Mouse (Mus musculus) neural tube, embryonic 13.5 days (tissue): Measurements from ENCODE around the gene Sfn. TPM values are rescaled to one million over a fixed set of nuclear protein-coding genes. Genes with fewer than 3 reads are reported as not detected.
A peak's percentile ranks its signal among the peaks of the same experiment; 100 is the strongest.
"Not testable (repeated sequence)": the region's sequence is repeated elsewhere in the genome, so short reads cannot be mapped to it uniquely, and the experiment has no call there.

Experiments used
- ATAC-seq: fragments of 200-750 bp; cut with Nextera tagmentation; 2 replicates; pipeline ENCODE4 v1.8.0; 2017; ENCODE audit warnings: low read depth, mild to moderate bottlenecking, moderate TSS enrichment, moderate library complexity
- H3K27ac ChIP-seq: fragments of 300-500 bp; sonication (generic); replicated peaks from 2 replicates; pipeline ENCODE4 v1.5.1; 2015; ENCODE audit warnings: moderate library complexity, mild to moderate bottlenecking, inconsistent platforms
- H3K27me3 ChIP-seq: fragments of 300-500 bp; sonication (generic); 2 replicates; pipeline ENCODE4 v1.6.1; 2015; ENCODE audit warnings: mild to moderate bottlenecking, inconsistent platforms
- H3K36me3 ChIP-seq: fragments of 300-500 bp; sonication (generic); 2 replicates; pipeline ENCODE4 v1.6.1; 2015; ENCODE audit warnings: mild to moderate bottlenecking, inconsistent platforms
- H3K4me1 ChIP-seq: fragments of 300-500 bp; sonication (generic); replicated peaks from 2 replicates; pipeline ENCODE4 v1.6.1; 2015; ENCODE audit warnings: inconsistent platforms
- H3K4me2 ChIP-seq: fragments of 300-500 bp; sonication (generic); 2 replicates; pipeline ENCODE4 v1.6.1; 2015; ENCODE audit warnings: inconsistent platforms, mild to moderate bottlenecking, moderate library complexity
- H3K4me3 ChIP-seq: fragments of 300-500 bp; sonication (generic); 2 replicates; pipeline ENCODE4 v1.5.1; 2015; ENCODE audit warnings: mild to moderate bottlenecking, inconsistent platforms
- H3K9ac ChIP-seq: fragments of 300-500 bp; sonication (generic); 2 replicates; pipeline ENCODE4 v1.6.1; 2015; ENCODE audit warnings: moderate library complexity, mild to moderate bottlenecking, inconsistent platforms
- H3K9me3 ChIP-seq: fragments of 300-500 bp; sonication (generic); 2 replicates; pipeline ENCODE4 v1.6.1; 2016; ENCODE audit warnings: inconsistent platforms
- WGBS: fragments of 180-500 bp; shearing (Covaris S2); methylation state at CpG from one replicate; pipeline ENCODE4 v1.1.7; 2015; 5-methylcytosine and 5-hydroxymethylcytosine counted together
- polyA plus RNA-seq: library from polyadenylated mRNA; unstranded; fragments of >200 nt; fragmentation: Nextera tagmentation; extraction: Ambion mirVana; gene quantifications from 2 replicates; pipeline ENCODE4 v1.2.1, GENCODE M21; 2015

Sfn gene
- polyA plus RNA-seq = 1.0 and 3.3 TPM in 2 replicates

DNA sequence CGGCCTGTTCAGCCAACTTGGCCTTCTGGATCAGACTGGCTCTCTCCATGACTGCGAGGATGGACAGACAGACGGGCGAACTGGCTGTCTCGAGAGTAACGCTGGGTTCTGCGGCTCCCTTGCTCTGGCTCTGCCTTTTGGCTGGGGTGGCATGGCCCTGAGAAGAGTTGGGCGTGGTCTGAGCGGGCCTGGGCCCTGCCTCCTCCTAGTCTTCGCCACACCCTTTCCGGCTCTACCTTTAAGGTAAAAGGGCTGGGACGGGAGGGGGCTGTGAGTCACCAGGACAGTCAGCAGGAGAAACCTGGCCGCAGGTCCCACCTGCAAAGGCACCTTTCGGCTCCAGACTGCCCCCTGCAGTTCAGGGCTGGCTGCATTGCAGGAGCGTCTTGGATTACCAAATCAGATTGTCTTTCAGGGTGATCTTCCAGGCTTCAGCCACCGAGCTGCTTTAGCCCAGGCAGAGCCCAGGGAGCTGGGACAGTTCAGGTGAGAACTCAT, at the start of gene Sfn:
Sfn (minus strand) TSS at position 448 of the 498 bp plus-strand sequence.
- Histone ChIP-seq H3K27me3 (peaks cover 69% of the 10 kb centered on the region), H3K36me3 (peaks cover 32% of the 10 kb centered on the region), H3K4me1 (peaks cover 18% of the 10 kb centered on the region), H3K4me3 (no peak within 1 kb of the TSS), H3K9me3 (no peaks in the 10 kb centered on the region), H3K9ac (no peak within 1 kb of the TSS), H3K27ac (no peak within 1 kb of the TSS), H3K4me2 (peak within 1 kb of the TSS; percentile 12; the same call in 1 of the 2 replicates)
- WGBS = under 1% methylated on average over 16 of the region's 16 CpGs
- ATAC-seq = no peak

DNA sequence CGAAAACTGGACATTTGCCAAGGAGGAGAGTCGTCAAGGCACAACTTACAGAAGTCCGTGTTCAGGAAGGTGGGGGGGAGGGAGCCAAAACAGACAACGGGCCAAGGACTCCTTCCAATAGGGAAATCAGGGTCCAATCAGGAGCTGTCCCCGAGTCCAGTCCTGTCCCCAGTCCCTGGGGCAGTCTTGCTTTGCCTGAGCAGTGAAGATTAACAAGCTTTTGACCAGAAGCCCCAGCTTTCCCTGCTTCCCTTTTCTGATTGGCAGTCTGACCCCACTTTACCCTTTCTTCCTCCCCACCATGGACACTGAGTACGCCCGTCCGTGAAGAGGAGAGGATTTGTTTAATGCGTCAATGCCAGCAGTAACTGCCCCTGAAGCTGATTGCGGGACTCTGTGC, 49.5 kb upstream of the Sfn start:
- Histone ChIP-seq H3K4me2 (no peak overlapping the region), H3K9me3 (no peaks in the 10 kb centered on the region), H3K9ac (no peak overlapping the region), H3K4me1 (0 out of 2 replicates have a peak, but pooled peaks cover 5% of the 10 kb centered on the region), H3K4me3 (no peak overlapping the region), H3K27ac (no peak overlapping the region), H3K27me3 (no peaks in the 10 kb centered on the region), H3K36me3 (no peaks in the 10 kb centered on the region)
- WGBS = 60% methylated on average over 10 of the region's 10 CpGs
- no peak for ATAC-seq

DNA sequence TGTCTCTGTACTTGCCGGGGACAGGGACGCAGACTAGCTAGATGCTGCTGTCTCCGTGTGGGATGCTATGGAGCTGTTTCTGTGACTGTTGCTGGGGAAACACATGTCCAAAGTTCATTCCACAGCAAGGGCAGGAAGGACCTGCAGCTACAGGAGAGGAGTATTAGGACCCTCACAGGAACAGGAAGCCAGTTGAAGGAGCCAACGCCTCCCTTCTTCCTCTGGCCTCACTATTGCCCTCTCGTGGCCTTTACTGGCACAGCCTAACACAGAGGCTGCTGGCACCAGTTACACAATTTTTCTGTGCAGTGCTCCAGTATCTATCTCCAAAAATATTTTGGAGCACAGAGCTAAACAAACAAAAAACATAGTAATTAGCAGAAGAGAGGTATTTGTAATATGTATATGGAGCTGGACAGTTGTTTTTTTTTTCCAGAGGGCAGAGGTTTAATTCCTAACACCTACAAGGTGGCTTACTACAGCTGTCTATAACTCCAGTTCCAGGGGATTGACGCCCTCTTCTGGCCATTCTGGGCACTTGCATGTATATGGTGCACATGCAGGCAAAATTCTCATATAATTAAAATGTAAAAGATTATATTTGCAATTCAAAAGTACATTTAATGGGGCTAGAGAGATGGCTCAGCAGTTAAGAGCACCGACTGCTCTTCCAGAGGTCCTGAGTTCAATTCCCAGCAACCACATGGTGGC, 48.2 kb upstream of the Sfn start, which contains the start of gene Zdhhc18:
Zdhhc18 (minus strand) TSS at position 166 of the 711 bp plus-strand sequence.
- no peaks in the 10 kb centered on the region for H3K9me3 ChIP-seq
- H3K9ac ChIP-seq = peak within 1 kb of the TSS; percentile 34; the same call in 1 of the 2 replicates
- H3K36me3 ChIP-seq = no peaks in the 10 kb centered on the region
- no peaks in the 10 kb centered on the region for H3K27me3 ChIP-seq
- H3K4me3 ChIP-seq = peak within 1 kb of the TSS; percentile 18; the same call in 1 of the 2 replicates
- H3K27ac ChIP-seq = 0 out of 2 replicates have a peak within 1 kb of the TSS, but pooled peaks have one; percentile 46
- H3K4me1 ChIP-seq = no peaks in the 10 kb centered on the region
- H3K4me2 ChIP-seq = peak within 1 kb of the TSS; percentile 42
- WGBS = 42% methylated on average over 7 of the region's 7 CpGs
- peak; percentile 67; the same call in 1 of the 2 replicates for ATAC-seq

DNA sequence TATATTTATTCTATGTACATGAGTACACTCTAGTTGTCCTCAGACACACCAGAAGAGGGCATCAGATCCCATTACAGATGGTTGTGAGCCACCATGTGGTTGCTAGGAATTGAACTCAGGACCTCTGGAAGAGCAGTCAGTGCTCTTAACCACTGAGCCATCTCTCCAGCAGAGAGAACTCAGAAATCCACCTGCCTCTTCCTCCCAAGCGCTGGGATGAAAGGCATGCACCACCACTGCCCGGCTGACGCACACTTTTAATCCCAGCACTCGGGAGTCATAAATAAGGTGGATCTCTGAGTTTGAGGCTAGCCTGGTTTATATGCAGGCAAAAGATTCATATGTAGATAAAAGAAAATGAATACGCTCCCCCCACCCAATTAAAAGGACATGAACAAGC, 47.5 kb upstream of the Sfn start:
- peak overlapping the region; percentile 42 for H3K4me2 ChIP-seq
- not testable (repeated sequence) for H3K27ac ChIP-seq, ATAC-seq, H3K36me3 ChIP-seq, H3K4me3 ChIP-seq, H3K27me3 ChIP-seq, H3K4me1 ChIP-seq, H3K9me3 ChIP-seq
- H3K9ac ChIP-seq = peak overlapping the region; percentile 34; the same call in 1 of the 2 replicates
- 84% methylated on average over 5 of the region's 5 CpGs for WGBS

DNA sequence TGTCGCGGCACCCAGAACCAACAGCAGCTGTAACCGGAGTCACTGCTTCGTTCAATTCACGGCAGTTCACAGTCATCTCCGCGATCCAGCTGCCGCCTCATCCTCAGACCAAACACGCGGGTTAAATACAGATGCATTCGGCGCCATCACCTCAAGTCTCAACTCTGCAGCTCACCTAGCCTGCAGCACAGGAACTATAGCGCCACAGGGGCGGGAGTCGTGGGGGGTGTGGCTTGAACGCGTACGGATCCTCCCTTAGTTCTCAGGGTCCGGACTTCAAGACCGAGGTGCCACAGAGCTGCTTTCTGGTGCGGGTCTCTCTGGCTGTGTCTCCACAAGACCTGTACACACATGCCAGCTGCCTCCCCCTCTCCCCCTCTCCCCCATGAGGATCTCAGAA, 43.7 kb upstream of the Sfn start:
- no peaks in the 10 kb centered on the region for H3K4me1 ChIP-seq
- no peak overlapping the region for H3K27ac ChIP-seq
- 46% methylated on average over 21 of the region's 21 CpGs for WGBS
- no peak for ATAC-seq
- no peaks in the 10 kb centered on the region for H3K27me3 ChIP-seq
- no peak overlapping the region for H3K4me3 ChIP-seq
- H3K9me3 ChIP-seq = peaks cover 8% of the 10 kb centered on the region; the same call in 1 of the 2 replicates
- H3K4me2 ChIP-seq = no peak overlapping the region
- H3K9ac ChIP-seq = no peak overlapping the region
- H3K36me3 ChIP-seq = no peaks in the 10 kb centered on the region

DNA sequence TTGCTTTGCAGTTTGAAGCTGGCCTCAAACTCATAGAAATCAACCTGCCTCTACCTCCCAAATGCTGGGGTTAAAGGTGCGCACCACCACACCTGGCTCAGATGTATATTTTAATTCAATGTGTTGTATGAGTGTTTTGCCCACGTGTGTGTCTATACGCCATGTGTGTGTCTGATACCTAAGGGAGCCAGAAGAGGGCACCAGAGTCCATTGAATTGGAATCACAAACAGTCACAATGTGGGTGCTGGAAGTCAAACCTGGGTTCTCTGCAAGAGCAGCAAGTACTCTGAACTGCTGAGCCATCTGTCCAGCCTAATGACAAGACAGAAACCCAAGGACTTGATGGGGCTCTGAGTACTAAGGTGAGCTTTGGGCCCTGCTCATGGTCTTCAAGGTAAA, 43.2 kb upstream of the Sfn start:
- H3K4me3 ChIP-seq = no peak overlapping the region
- ATAC-seq = no peak
- H3K4me2 ChIP-seq = no peak overlapping the region
- no peaks in the 10 kb centered on the region for H3K27me3 ChIP-seq
- H3K9me3 ChIP-seq = peaks cover 8% of the 10 kb centered on the region; the same call in 1 of the 2 replicates
- H3K9ac ChIP-seq = no peak overlapping the region
- H3K36me3 ChIP-seq = no peaks in the 10 kb centered on the region
- 86% methylated on average over 3 of the region's 3 CpGs for WGBS
- H3K4me1 ChIP-seq = no peaks in the 10 kb centered on the region
- H3K27ac ChIP-seq = no peak overlapping the region

DNA sequence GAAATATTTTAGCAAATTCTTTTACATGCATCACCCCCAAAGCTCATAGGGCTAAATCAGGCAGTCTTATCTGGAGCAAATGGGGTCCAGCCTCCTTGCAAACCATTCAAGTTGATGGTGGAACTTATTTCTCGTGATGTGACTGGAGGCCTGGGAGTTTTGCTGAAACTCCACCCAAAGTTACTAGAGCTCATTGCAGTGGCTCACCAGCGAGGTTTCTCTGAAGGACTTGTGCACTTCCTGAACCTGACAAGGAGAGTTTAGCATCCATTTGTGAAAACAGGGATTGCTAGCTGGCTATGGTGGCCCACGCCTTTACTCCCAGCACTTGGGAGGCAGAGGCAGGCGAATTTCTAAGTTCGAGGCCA, 32.1 kb upstream of the Sfn start:
- ATAC-seq = no peak
- Histone ChIP-seq H3K4me2 (no peak overlapping the region), H3K36me3 (no peaks in the 10 kb centered on the region), H3K9ac (no peak overlapping the region), H3K4me3 (no peak overlapping the region), H3K9me3 (no peaks in the 10 kb centered on the region), H3K4me1 (peaks cover 35% of the 10 kb centered on the region), H3K27ac (no peak overlapping the region), H3K27me3 (no peaks in the 10 kb centered on the region)
- 81% methylated on average over 5 of the region's 5 CpGs for WGBS

DNA sequence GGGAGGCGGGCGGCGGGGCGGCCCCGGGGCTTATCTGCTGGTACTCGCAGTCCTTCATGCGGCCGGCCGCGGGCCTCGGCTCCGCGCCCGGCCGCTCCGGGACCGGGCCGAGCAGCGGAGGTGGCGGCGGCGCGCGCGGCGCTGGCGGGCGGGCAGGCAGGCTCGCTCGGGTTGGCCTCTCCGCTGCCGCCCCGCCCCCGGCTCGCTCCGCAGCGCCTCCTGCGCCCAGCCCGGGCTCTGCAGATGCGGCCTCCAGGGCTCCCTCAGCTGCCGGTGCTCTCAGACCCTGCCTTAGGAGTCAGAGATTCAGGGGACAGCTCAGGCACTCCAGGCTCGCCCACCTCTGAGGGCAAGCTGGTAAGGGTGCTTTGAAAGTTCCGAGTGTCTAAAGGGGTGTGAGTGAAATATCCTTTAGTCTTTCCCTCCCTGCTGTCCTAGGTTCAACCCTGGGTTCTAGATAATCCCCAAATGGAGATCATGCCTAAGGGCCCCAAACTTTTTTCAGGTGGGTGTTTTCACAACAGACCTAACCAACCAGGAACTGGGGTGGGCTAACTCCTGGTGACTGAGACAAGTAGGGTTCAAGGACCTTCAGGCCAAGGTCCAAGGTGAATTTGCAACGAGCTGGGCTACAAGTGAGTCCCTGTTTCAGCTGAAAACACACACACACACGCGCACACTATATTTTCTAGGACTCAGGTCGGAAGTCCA, 31.5 kb upstream of the Sfn start:
- peak; percentile 87 for ATAC-seq
- no peaks in the 10 kb centered on the region for H3K27me3 ChIP-seq
- no peaks in the 10 kb centered on the region for H3K36me3 ChIP-seq
- no peaks in the 10 kb centered on the region for H3K9me3 ChIP-seq
- peaks cover 40% of the 10 kb centered on the region for H3K4me1 ChIP-seq
- H3K27ac ChIP-seq = peak overlapping the region; percentile 87
- peak overlapping the region; percentile 81 for H3K4me3 ChIP-seq
- H3K4me2 ChIP-seq = peak overlapping the region; percentile 95
- H3K9ac ChIP-seq = peak overlapping the region; percentile 96
- WGBS = 29% methylated on average over 12 of the region's 47 CpGs

DNA sequence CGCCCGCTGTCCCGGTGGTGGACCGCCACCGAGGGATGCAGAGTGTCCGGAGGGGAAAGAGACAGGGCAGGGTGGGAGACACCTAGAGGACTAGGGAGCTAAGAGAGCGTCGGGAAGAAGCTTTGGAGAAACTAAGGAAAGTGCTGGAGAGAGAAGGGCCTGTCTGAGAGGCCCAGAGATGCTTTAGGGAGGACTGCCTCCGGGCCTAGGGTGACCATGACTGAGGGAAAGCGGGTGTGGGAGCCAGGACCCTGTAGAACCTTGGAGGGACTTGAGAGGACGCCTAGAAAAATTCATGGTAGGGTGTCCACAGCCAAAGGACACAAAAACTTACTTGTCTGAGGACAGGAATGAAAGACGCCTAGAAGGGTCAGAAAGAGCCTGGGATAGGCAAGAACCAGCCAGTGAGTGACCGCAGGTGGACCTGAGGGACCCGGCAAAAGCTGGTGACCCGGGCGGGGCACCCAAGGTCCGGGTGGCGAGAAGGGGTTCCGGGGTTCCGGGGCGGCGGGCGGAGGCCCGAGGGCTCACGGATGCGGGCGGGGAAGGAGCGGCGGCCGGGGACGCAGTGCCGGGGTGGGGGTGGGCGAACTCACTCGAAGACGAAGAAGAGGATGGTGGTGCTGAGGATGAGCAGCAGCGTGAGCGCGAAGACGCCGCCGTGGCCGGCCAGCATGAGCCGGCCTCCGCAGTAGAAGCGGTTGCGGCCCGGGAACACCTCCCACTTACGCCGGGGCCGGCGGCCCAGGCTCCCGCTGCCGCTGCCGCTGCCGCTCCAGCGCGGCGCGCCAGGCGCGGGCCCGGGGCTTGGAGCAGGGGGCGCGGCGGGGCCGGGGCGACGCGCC, 30.7 kb upstream of the Sfn start:
- Histone ChIP-seq H3K27me3 (no peaks in the 10 kb centered on the region), H3K4me3 (peak overlapping the region; percentile 81), H3K9ac (peak overlapping the region; percentile 96), H3K9me3 (no peaks in the 10 kb centered on the region), H3K36me3 (no peaks in the 10 kb centered on the region), H3K27ac (peak overlapping the region; percentile 87), H3K4me1 (peaks cover 42% of the 10 kb centered on the region), H3K4me2 (peak overlapping the region; percentile 95)
- WGBS = 1% methylated on average over 49 of the region's 69 CpGs
- ATAC-seq = peak; percentile 74

DNA sequence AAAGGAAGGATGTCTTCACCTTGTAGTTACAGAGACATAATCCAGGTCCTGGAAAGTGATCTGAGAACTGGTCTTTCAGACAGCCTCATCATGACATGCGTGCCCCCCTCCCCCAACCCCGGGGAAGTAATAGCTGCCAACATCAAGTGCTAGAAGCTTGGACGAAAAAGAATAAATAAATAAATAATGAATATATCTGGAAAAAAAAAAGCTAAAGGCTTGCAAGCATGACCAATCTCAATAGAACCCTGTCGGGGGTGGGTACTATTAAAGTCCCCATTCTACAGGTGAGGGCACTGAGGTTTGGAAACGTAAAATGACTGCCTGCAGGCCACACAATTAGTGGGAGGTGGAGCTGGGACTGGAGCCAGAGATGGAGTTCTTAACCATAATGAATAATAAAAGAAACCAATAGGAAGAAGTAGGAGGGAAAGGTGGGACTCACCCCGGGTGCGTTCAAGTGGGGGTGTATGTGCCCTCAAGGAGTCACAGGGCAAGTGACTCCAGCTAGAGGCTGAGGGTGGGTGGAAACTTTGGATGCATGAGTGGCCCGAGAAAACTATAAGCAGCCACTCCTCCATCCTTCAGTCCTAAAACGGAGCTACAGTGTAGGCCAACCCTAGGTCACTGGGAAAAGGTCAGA, 29.9 kb upstream of the Sfn start:
- Histone ChIP-seq H3K4me3 (peak overlapping the region; percentile 81), H3K27ac (no peak overlapping the region), H3K4me1 (peaks cover 42% of the 10 kb centered on the region), H3K9ac (peak overlapping the region; percentile 96), H3K36me3 (peaks cover 2% of the 10 kb centered on the region), H3K4me2 (peak overlapping the region; percentile 95), H3K9me3 (no peaks in the 10 kb centered on the region), H3K27me3 (no peaks in the 10 kb centered on the region)
- 34% methylated on average over 9 of the region's 9 CpGs for whole genome bisulfite sequencing
- ATAC-seq = no peak

DNA sequence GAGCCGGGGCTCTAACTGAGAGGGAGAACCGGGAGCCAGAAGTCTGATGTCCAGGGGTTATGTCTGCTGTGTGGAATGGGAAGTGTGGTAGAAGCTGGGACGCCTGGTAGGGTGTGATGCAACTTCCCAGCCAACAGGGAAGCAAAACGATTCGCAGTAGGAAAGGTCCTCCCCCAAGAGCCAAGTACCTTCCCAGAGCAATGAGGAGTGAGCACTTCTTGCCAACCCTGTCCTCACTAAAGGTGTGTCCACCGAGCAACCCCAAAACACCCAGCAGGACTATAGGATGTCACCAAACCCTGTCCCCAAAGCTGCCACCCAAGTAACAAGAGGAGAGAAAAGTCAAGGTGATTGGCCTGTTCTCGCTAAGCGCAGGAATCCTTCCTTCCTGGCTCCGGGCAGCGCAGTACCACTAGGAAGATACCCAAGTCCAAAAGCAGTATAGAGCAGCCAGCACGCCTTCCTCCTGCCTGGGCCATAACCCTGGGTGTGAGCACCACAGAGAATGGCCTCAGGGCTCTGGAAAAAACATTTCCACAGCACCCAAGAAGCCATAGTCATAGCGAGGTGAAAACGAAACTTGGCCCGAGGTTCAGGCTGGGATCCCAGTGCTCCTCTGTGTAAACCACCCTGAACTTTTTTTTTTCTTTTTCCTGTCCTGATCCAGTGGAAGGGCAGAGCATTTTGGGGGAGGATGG, 29.3 kb upstream of the Sfn start:
- Histone ChIP-seq H3K9me3 (no peaks in the 10 kb centered on the region), H3K27ac (no peak overlapping the region), H3K4me3 (peak overlapping the region; percentile 81; the same call in 1 of the 2 replicates), H3K36me3 (peaks cover 9% of the 10 kb centered on the region), H3K4me2 (peak overlapping the region; percentile 95), H3K27me3 (no peaks in the 10 kb centered on the region), H3K4me1 (peaks cover 46% of the 10 kb centered on the region), H3K9ac (peak overlapping the region; percentile 96; the same call in 1 of the 2 replicates)
- no peak for ATAC-seq
- 83% methylated on average over 14 of the region's 14 CpGs for WGBS
